Mouse (Mus musculus): ENCODE results near the gene Naa15. TPM values are rescaled to one million over a fixed set of nuclear protein-coding genes. Genes with fewer than 3 reads are reported as not detected.
"Not testable (repeated sequence)": the region's sequence is repeated elsewhere in the genome, so short reads cannot be mapped to it uniquely, and the experiment has no call there.

Naa15 gene
- total RNA-seq, 2 experiments from 2014 or later = 34.7 to 43.7 TPM

DNA sequence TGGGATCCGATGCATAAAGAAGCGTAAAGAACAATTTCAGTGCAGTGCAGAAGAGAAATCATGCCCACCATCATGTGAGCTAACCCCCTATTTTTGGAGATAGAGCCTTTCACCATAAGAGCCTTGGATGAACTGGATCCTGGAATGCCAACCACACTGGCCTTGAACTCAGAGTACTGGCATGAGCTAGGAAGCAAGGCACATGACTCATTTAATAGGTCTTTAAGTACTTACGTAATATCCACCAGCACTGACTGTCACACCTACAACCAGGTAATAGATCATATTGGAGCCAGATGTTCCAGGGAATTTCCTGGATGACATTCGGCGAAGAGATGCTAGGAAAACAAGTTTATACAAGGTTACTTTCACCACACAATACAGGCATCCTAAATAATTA, 23.4 kb upstream of the Naa15 start:
- intact Hi-C loops (cut with DNase I) = no loop called here
- no peak for DNase-seq (ENCODE audit: low spot score in 2 of 2)

- intact Hi-C loops (cut with DNase I); DNase-seq (ENCODE audit: low spot score in 2 of 2): not testable (repeated sequence)
Observed at GRCm38 (mm10) chr3:51393018-51393417, 21.9 kb upstream of the Naa15 start.

DNA sequence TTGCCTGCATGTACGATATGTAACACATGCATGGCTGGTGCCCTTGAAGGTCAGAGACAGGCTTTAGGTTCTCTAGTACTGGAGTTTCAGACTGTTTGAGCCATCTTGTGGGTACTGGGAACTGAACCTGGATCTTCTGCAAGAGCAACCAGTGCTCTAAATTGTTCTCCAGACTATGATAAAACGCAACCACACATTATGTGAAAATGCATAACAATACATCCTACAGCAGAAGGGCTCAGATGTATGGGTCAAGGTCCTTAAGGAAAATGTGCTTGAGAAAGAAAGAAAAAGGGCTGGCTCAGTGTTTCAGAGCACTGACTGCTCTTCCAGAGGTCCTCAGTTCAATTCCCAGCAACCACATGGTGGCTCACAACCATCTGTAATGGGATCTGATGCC, 21.3 kb upstream of the Naa15 start:
- intact Hi-C loops (cut with DNase I) = no loop called here
- DNase-seq (ENCODE audit: low spot score in 2 of 2) = no peak

- no peak for DNase-seq (ENCODE audit: low spot score in 2 of 2)
- intact Hi-C loops (cut with DNase I) = no loop called here
Observed at GRCm38 (mm10) chr3:51394881-51395280, 20.1 kb upstream of the Naa15 start.

- intact Hi-C loops (cut with DNase I) = no loop called here
Observed at GRCm38 (mm10) chr3:51395461-51396145, 19.3 kb upstream of the Naa15 start.

GRCm38 (mm10) chr3:51396219-51397068, 18.5 kb upstream of the Naa15 start, which contains the start of gene Mgarp:
Gene Mgarp, minus strand, starts transcription at chr3:51396738.
- no peak for DNase-seq (ENCODE audit: low spot score in 2 of 2)
- intact Hi-C loops (cut with DNase I) = no loop called here

More at GRCm38 (mm10) chr3:51395461-51396145, 19.3 kb upstream of the Naa15 start:
- DNase-seq (ENCODE audit: low spot score in 2 of 2) = no peak

DNA sequence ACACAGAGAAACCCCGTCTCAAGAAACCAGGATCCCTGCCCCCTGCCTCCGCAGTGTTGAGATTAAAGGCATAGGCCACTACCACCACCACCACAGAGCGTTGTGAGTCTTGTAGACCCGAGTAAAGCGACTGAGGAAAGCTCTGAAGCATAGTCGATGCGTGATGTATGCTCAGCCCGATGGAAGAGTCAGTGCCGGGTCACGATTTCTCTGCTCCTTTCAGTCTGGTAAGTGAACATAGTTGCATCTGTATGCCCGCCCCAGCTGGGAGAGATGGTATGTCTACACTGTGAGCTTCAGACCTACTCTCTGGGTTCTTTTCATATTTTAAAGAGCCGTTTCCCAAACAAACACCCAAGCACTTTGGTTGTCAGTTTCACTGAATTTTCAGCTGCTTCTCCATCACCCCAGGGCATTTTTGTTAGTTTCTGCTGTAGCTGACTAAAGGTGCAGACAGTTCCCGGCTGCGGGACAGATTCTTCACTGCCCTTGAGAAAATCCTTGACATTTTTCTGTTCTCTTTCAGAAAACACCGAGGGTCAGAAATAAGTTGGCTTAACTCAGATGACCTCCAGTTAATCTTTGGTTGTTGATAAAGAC, 17.1 kb upstream of the Naa15 start:
- intact Hi-C loops (cut with DNase I) = no loop called here
- no peak for DNase-seq (ENCODE audit: low spot score in 2 of 2)

DNA sequence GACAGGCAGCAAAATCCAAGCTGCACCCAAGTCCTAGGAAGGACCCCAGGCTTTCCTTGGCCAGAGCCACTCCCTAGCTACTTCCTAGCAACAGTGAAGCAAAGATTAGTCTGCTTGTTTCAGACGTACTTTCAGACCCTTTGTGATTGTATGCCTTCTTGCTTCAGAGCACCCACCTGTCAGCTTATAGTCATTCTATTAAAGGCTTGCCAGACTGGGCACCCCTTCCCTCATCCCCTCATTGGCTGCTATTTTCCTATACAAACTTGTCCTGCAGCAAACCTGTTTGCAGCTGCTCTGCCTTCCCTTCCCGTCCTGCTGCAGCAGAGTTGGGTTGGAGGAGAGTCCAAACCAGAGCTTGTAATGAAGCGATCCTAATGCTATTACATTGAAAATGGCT, 16.3 kb upstream of the Naa15 start:
- intact Hi-C loops (cut with DNase I) = no loop called here
- DNase-seq (ENCODE audit: low spot score in 2 of 2) = no peak

DNA sequence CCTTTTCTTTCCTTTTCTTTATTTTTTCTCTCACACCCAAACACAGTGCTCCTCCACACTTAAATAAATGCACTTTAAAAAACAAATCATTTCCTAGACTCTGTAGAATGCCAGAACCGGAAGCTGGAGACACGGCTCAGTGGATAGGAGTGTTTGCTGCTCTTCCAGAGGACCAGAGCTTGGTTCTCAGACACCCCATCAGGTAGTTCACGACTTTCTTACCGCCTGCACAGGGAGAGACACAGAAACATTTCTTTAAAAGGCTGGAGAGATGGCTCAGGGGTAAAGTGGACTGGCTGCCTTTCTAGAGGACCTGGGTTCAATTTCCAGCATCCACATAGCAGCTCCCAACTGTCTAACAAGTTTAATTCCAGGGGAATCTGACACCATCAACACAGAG, 15.4 kb upstream of the Naa15 start:
- DNase-seq (ENCODE audit: low spot score in 2 of 2) = no peak
- intact Hi-C loops (cut with DNase I) = no loop called here

GRCm38 (mm10) chr3:51400682-51401081, 14.3 kb upstream of the Naa15 start:
- intact Hi-C loops (cut with DNase I) = no loop called here
- no peak for DNase-seq (ENCODE audit: low spot score in 2 of 2)

- DNase-seq (ENCODE audit: low spot score in 2 of 2); intact Hi-C loops (cut with DNase I): not testable (repeated sequence)
Observed at GRCm38 (mm10) chr3:51402054-51402453, 12.9 kb upstream of the Naa15 start.

GRCm38 (mm10) chr3:51402628-51403027, 12.3 kb upstream of the Naa15 start:
- no peak for DNase-seq (ENCODE audit: low spot score in 2 of 2)
- intact Hi-C loops (cut with DNase I) = no loop called here

- peak; percentile 8 to 28 for DNase-seq (ENCODE audit: low spot score in 2 of 2)
- intact Hi-C loops (cut with DNase I) = loop anchor here (5.0 kb wide), 1 partner anchor 36 kb away; no protein-coding TSS in a partner anchor
Observed at GRCm38 (mm10) chr3:51407870-51408560, 6.9 kb upstream of the Naa15 start.

DNA sequence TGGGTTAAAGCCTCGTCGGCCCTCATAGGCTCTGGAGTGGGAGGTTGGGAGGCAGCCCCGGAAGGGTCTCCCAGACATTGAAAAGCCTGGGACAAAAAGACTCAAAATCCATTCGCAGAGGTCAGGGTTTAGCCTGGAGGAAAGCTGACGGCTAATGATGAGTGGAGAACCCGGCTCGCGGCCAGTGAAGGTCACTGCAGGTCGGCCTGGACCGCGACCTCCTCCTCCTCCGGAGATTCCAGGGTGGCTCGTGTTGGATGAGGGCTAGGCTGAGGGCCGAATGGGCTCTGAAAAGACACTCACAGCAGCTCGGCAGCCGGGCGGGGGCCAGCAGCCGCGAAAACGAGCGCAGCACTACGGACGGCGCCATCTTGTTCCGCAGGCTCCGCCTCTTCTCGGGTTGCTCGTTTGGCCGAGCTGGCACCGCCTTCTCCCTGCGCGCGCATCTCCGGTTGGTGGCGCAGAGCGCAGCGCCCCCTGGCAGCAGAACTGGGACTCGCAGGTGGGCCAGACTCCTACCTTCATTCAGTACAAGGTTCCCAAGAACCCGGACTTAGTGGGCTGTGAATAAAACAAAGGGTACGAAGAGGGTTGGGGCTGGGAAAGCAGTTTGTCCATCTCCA, 6.3 kb upstream of the Naa15 start, which contains the start of gene Ndufc1:
Ndufc1 (minus strand) TSS at position 428 of the 623 bp plus-strand sequence.
- DNase-seq (ENCODE audit: low spot score in 2 of 2) = peak; percentile 95 to 97
- intact Hi-C loops (cut with DNase I) = loop anchor here (5.0 kb wide), 1 partner anchor 36 kb away; no protein-coding TSS in a partner anchor

GRCm38 (mm10) chr3:51412457-51412856, 2.5 kb upstream of the Naa15 start:
- DNase-seq (ENCODE audit: low spot score in 2 of 2) = no peak
- intact Hi-C loops (cut with DNase I) = no loop called here

DNA sequence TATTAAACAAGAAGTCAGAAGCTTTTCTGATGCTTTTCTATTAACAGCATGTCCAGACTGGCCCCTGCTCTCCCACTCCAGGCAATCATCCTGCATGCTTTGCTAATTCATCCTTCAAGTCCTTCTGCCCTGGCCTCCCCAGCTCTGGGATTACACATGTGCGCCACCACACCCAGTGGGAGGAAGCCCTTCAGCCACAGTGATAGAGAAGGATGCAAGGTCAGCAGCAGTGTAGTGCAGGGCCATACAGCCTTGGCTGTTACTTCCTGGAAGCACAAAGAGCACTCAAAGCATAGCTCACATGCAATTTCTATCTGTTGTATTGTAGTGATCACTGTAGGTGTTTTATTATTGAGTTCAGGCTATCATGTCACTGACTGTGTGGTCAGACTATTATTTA, 1.7 kb upstream of the Naa15 start:
- DNase-seq (ENCODE audit: low spot score in 2 of 2) = no peak
- intact Hi-C loops (cut with DNase I) = no loop called here

DNA sequence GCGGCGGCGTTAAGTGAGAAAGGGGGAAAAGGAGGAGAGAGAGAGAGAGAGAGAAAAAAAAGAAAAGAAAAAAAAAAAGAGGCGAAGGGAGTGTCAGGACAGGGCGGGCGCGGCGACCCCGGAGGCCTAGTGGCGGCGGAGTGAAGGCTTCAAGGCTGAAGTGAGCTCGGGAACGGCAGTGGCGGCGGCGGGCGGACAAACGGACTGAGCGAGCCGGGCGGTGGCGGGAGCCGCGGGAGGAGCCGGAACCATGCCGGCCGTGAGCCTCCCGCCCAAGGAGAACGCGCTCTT, 1.1 kb downstream of the Naa15 start:
- no peak for DNase-seq (ENCODE audit: low spot score in 2 of 2)
- intact Hi-C loops (cut with DNase I) = no loop called here

DNA sequence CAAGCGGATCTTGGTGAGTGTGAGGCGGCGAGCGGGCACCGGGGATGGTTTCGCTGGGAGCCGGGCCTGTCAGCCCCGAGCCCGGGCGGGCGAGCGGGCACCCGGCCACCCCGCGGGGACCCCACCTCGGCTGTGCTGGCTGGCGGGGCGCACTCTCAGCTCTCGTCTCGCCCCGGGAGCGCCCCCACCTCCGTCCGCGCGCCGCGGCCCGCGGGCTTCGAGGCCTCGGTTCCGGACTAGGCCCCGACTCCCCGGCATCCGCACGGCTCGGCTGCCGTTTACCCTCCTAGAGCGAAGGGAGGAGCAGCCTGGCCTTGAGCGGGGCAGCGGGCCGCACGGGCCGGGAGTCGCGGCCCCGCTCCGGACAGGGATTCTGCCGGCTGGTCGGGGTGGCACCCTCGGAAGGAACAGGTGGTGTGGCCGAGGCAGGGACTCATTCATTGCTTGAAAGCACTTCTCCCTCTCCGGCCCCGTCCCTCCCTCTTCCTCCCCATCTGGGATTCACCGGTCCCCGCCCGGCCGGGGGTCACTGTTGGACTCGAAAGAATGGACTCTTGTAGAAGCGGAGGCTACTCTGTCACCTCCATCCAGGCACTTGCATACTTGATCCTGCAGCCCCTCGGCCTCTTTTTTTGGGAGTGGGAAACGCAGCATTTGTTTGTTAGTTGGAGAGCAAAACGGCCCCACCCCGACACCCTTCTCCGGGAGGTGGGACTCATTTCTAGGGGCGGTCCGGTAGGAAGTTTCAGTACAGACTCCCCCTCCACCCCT, 1.6 kb downstream of the Naa15 start:
- intact Hi-C loops (cut with DNase I) = no loop called here
- peak in 1 of 2 experiments; percentile 74 for DNase-seq (ENCODE audit: low spot score in 2 of 2)

DNA sequence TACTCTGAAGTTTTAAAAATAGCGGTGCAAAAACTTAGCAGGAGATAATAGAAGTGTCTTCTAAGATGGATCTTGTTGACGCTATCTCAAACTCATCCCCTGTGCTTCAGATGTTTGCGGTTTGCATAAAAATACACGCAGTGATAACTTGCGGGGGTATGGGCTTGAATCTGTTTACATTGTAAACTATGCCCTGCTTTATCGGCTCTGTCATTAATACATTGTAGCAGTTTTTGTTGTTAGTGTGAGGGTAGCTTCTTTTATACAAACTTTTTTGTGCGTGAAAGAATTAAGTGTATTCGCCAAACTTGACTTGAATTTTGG, 2.1 kb downstream of the Naa15 start:
- intact Hi-C loops (cut with DNase I) = no loop called here
- no peak for DNase-seq (ENCODE audit: low spot score in 2 of 2)
